Mouse (Mus musculus) heart, postnatal 0 days (tissue): ENCODE measurements around the gene C1qtnf9. TPM values are rescaled to one million over a fixed set of nuclear protein-coding genes. Genes with fewer than 3 reads are reported as not detected.

ENCODE experiments used
- ATAC-seq: fragments of 200-750 bp; cut with Nextera tagmentation; 2 replicates; pipeline ENCODE4 v1.8.0; 2017; ENCODE audit warnings: low read depth, moderate number of reproducible peaks, moderate library complexity; ENCODE audit not compliant: insufficient read depth
- DNase-seq: peaks from one replicate; pipeline ENCODE4 v3.0.0-alpha.2; 2016; ENCODE audit warnings: low spot score
- H3K27ac ChIP-seq: fragments of 300-500 bp; sonication (generic); 2 replicates; pipeline ENCODE4 v1.5.1; 2014; ENCODE audit warnings: low read depth, mild to moderate bottlenecking
- H3K27me3 ChIP-seq: fragments of 300-500 bp; sonication (generic); 2 replicates; pipeline ENCODE4 v1.6.1; 2014; ENCODE audit warnings: low read length, mixed read lengths; ENCODE audit not compliant: control insufficient read depth, insufficient read depth
- H3K36me3 ChIP-seq: fragments of 300-500 bp; sonication (generic); replicated peaks from 2 replicates; pipeline ENCODE4 v1.6.1; 2014; ENCODE audit warnings: low read length, mixed read lengths; ENCODE audit not compliant: control insufficient read depth, insufficient read depth
- H3K4me1 ChIP-seq: fragments of 300-500 bp; sonication (generic); 2 replicates; pipeline ENCODE4 v1.6.1; 2014; ENCODE audit warnings: antibody characterized with exemption; ENCODE audit not compliant: control insufficient read depth, insufficient read depth
- H3K4me2 ChIP-seq: fragments of 300-500 bp; sonication (generic); 2 replicates; pipeline ENCODE4 v1.6.1; 2014; ENCODE audit warnings: low read depth, mild to moderate bottlenecking, low read length, moderate library complexity
- H3K4me3 ChIP-seq: fragments of 300-500 bp; sonication (generic); 2 replicates; pipeline ENCODE4 v1.5.1; 2014; ENCODE audit warnings: low read depth, low read length
- H3K9ac ChIP-seq: fragments of 300-500 bp; sonication (generic); replicated peaks from 2 replicates; pipeline ENCODE4 v1.6.1; 2014; ENCODE audit warnings: low read depth, low read length, mixed read lengths
- H3K9me3 ChIP-seq: fragments of 300-500 bp; sonication (generic); replicated peaks from 2 replicates; pipeline ENCODE4 v1.6.1; 2016; ENCODE audit warnings: low read length; ENCODE audit not compliant: control insufficient read depth
- CTCF ChIP-seq: IDR thresholded peaks from 2 replicates; pipeline ENCODE4 v1.5.1; 2016; ENCODE audit warnings: antibody characterized with exemption, control low read depth, low read depth
- EP300 ChIP-seq: IDR thresholded peaks from 2 replicates; pipeline ENCODE4 v1.6.1; 2016; ENCODE audit warnings: antibody characterized with exemption, low read depth
- WGBS: fragments of 180-500 bp; shearing (Covaris S2); extraction: QIAGEN DNeasy Blood & Tissue Kit; methylation state at CpG from one replicate; pipeline ENCODE4 v1.1.7; 2014; 5-methylcytosine and 5-hydroxymethylcytosine counted together
- polyA plus RNA-seq: library from polyadenylated mRNA; unstranded; fragments of >200 nt; fragmentation: Nextera tagmentation; extraction: Ambion mirVana; gene quantifications from 2 replicates; pipeline ENCODE4 v1.2.1, GENCODE M21; 2015
- total RNA-seq: library from RNA; depleted of rRNA; stranded (reverse); fragments of >200 nt; gene quantifications from 2 replicates; pipeline ENCODE4 v1.2.3, GENCODE M21; 2014; ENCODE audit warnings: low replicate concordance

The C1qtnf9 gene
- total and polyA plus RNA-seq, 2 experiments from 2014 or later: 2.8 to 4.6 TPM

GRCm38 (mm10) chr14:60764526-60764925, 3.4 kb upstream of the C1qtnf9 start:
- no peaks in the 10 kb centered on the region for H3K27me3 ChIP-seq
- DNase-seq: no peak
- no peaks in the 10 kb centered on the region for H3K9me3 ChIP-seq
- ATAC-seq: no peak
- H3K9ac ChIP-seq: no peak overlapping the region
- TF ChIP-seq CTCF (no peak), EP300 (no peak)
- peaks cover 33% of the 10 kb centered on the region for H3K36me3 ChIP-seq
- peaks cover 24% of the 10 kb centered on the region for H3K4me1 ChIP-seq
- no peak overlapping the region for H3K4me2 ChIP-seq
- H3K4me3 ChIP-seq: no peak overlapping the region
- WGBS: 43% methylated on average over 4 of the region's 4 CpGs
- H3K27ac ChIP-seq: peak overlapping the region; percentile 79

DNA sequence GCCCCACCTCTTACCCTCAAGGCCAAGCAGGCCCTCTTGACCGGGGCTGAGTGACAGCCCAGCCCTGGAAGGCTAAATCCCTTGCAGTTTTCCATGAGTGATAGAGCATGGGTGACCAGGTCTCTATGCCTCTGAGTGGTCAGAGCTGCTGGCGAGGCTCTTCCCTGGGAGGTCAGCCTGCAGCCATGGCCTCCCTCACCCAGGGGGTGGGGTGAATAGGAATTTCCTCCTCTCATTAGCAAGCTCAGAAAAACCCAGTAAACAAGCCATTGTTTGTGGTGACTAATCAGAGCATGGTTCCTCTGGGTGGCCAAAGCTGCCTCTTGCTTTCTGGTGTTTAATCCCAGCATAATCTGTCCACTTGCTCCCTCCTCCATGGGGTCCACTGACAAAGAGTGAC, 2.9 kb upstream of the C1qtnf9 start:
- no peak overlapping the region for H3K4me2 ChIP-seq
- H3K27me3 ChIP-seq: no peaks in the 10 kb centered on the region
- TF ChIP-seq CTCF: no peak
- no peak overlapping the region for H3K9ac ChIP-seq
- DNase-seq (no peak), ATAC-seq (peak; percentile 36)
- 66% methylated on average over 2 of the region's 2 CpGs for WGBS
- H3K27ac ChIP-seq: peak overlapping the region; percentile 79
- no peaks in the 10 kb centered on the region for H3K9me3 ChIP-seq
- H3K4me1 ChIP-seq: peaks cover 24% of the 10 kb centered on the region
- no peak overlapping the region for H3K4me3 ChIP-seq
- H3K36me3 ChIP-seq: peaks cover 28% of the 10 kb centered on the region

DNA sequence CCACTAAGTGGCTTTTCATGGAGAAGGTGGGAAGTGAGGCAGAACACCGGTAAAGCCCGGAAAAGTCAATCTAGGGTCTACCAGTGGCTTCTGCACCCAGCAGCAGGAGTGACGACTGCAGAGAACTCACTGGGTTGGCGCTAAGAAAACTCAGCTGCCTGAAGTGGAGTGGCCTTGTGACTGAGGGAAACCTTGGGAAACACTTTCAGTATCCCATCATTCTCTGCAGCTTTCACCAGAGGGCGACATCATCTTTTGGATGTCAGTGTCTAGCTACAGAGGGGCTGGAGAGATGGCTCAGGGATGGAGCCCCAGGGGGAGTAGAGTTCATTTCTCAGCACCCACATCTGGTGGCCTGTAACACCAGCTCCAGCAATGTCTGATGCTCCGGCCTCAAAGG, 1.4 kb downstream of the C1qtnf9 start:
- no peak for ATAC-seq
- WGBS: 42% methylated on average over 6 of the region's 6 CpGs
- TF ChIP-seq EP300 (no peak), CTCF (peak; percentile 35; the same call in 1 of the 2 replicates)

DNA sequence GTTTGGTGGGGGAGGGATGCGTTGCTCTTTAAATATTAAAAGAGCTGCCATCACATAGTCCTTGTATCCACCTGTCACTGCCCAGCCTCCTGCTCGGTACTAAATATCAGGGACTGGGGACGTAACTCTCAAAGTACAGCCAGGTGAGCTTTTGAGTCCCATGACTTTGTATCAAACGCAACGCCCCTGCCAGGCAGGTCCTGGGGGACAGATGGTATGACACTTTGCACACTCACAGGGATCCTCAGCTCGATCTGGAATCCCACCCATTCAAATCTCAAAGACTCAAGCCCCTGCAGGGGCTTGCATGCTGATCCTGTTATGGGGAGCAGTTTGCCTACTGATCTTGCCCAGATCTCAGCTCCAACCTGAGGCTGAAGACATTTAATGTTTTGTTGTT, 2.7 kb downstream of the C1qtnf9 start:
- Histone ChIP-seq H3K4me2 (no peak overlapping the region), H3K9me3 (no peaks in the 10 kb centered on the region), H3K36me3 (no peaks in the 10 kb centered on the region), H3K27me3 (no peaks in the 10 kb centered on the region), H3K9ac (no peak overlapping the region), H3K27ac (no peak overlapping the region), H3K4me1 (peaks cover 6% of the 10 kb centered on the region; the same call in 1 of the 2 replicates), H3K4me3 (no peak overlapping the region)
- no peak for TF ChIP-seq CTCF
- no peak for TF ChIP-seq EP300
- 72% methylated on average over 6 of the region's 6 CpGs for WGBS
- no peak for ATAC-seq
- no peak for DNase-seq

More for the DNA sequence above, 1.4 kb downstream of the C1qtnf9 start:
- H3K9ac ChIP-seq: no peak overlapping the region
- H3K9me3 ChIP-seq: no peaks in the 10 kb centered on the region
- no peaks in the 10 kb centered on the region for H3K27me3 ChIP-seq
- peak; percentile 14 for DNase-seq
- H3K4me1 ChIP-seq: peaks cover 18% of the 10 kb centered on the region
- no peak overlapping the region for H3K4me2 ChIP-seq
- no peak overlapping the region for H3K27ac ChIP-seq
- no peaks in the 10 kb centered on the region for H3K36me3 ChIP-seq
- no peak overlapping the region for H3K4me3 ChIP-seq

DNA sequence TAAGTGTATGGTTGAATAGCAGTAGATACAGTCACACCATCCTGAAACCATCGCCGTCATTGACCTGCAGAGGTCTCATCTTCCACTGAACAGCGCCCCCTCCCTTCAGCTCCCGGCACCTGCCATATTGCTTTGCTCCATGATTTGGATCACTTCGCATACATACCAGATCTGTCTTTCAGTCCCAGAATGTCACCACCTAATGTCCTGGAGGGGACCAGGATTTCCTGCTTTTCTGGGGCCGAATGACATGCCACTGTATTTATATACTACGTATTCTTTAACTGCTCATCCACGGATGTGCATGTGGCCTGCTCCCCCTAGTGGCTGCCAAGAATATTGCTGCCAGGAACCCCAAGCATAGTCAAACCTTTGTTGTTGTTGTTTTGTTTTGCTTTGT, 3.1 kb downstream of the C1qtnf9 start:
- peak overlapping the region; percentile 37 for H3K4me3 ChIP-seq
- H3K27ac ChIP-seq: no peak overlapping the region
- TF ChIP-seq CTCF (peak; percentile 86), EP300 (no peak)
- no peaks in the 10 kb centered on the region for H3K36me3 ChIP-seq
- 0 out of 2 replicates have a peak, but pooled peaks cover 2% of the 10 kb centered on the region for H3K4me1 ChIP-seq
- H3K27me3 ChIP-seq: no peaks in the 10 kb centered on the region
- ATAC-seq (peak; percentile 68), DNase-seq (peak; percentile 70)
- no peaks in the 10 kb centered on the region for H3K9me3 ChIP-seq
- no peak overlapping the region for H3K9ac ChIP-seq
- H3K4me2 ChIP-seq: peak overlapping the region; percentile 56
- WGBS: 3% methylated on average over 8 of the region's 8 CpGs

DNA sequence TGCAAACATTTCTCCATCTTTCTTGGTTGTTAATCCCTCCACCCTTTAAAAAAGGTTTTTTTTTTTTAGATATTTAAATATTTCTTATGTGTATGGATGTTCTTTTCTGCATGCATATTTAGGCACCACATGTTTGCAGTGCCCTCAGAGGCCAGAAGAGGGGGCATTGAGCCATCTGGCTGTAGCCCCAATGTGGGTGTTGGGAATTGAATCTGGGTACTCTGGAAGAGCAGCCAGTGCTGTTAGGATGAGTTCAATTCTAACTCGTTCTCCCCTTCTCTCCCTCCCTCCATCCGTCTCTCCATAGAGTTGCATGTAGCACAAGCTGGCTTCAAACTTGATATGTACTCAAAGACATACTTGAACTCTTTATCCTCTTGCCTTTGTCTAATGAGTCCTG, 5.5 kb downstream of the C1qtnf9 start:
- no peaks in the 10 kb centered on the region for H3K27me3 ChIP-seq
- H3K4me3 ChIP-seq: no peak overlapping the region
- no peaks in the 10 kb centered on the region for H3K36me3 ChIP-seq
- no peak overlapping the region for H3K27ac ChIP-seq
- H3K9ac ChIP-seq: no peak overlapping the region
- ATAC-seq (no peak), DNase-seq (no peak)
- WGBS: 85% methylated on average over 2 of the region's 2 CpGs
- TF ChIP-seq CTCF (0 out of 2 replicates have a peak, but pooled peaks have one; percentile 11), EP300 (no peak)
- no peaks in the 10 kb centered on the region for H3K4me1 ChIP-seq
- no peaks in the 10 kb centered on the region for H3K9me3 ChIP-seq
- H3K4me2 ChIP-seq: no peak overlapping the region
